Mouse (Mus musculus): ENCODE results near the gene Bcl2l13. TPM values are rescaled to one million over a fixed set of nuclear protein-coding genes. Genes with fewer than 3 reads are reported as not detected.
A peak's percentile ranks its signal among the peaks of the same experiment; 100 is the strongest.
"Not testable (repeated sequence)": the region's sequence is repeated elsewhere in the genome, so short reads cannot be mapped to it uniquely, and the experiment has no call there.

Bcl2l13 gene
- polyA plus RNA-seq, 1 experiment from 2014 or later, result 49.4 TPM

DNA sequence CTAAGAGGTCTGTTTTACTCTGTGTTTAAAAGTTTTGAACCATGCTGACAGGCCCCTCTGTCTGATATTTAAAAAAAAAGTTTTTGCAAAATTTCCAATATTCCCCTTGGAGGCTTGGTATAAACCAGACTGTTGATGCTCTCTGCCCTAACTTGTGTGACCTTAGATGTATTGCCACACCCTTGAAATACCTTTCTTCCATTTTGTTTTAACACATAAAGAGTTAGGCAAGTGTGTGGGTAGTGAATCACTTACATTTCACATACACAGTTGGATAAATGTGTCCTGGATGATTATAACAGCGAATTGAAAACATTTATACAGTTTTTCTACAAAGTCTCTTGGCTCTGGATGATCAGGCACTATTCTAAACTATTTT is 1.1 kb downstream of the Bcl2l13 start:
- H3K9ac ChIP-seq (ENCODE audit: low read length), result peak overlapping the region; percentile 70; the same call in 1 of the 2 replicates
- no peak overlapping the region for H3K27ac ChIP-seq (ENCODE audit: low read depth, low read length)
- ATAC-seq (ENCODE audit: insufficient read depth, low FRiP score, low TSS enrichment) (no peak), DNase-seq (ENCODE audit: low spot score) (no peak)
- peaks cover 3% of the 10 kb centered on the region for H3K4me1 ChIP-seq (ENCODE audit: control insufficient read depth, insufficient read depth, low read length)
- H3K9me3 ChIP-seq (ENCODE audit: control insufficient read depth, low read length), result no peaks in the 10 kb centered on the region
- no peaks in the 10 kb centered on the region for H3K27me3 ChIP-seq (ENCODE audit: control insufficient read depth, insufficient read depth, low read length)
- 68% methylated on average over 1 of the region's 1 CpGs for WGBS
- H3K36me3 ChIP-seq (ENCODE audit: control insufficient read depth, insufficient read depth, low read length), result no peaks in the 10 kb centered on the region
- peak overlapping the region; percentile 83 for H3K4me3 ChIP-seq (ENCODE audit: low read depth, low read length)
- H3K4me2 ChIP-seq (ENCODE audit: low read depth), result peak overlapping the region; percentile 60

DNA sequence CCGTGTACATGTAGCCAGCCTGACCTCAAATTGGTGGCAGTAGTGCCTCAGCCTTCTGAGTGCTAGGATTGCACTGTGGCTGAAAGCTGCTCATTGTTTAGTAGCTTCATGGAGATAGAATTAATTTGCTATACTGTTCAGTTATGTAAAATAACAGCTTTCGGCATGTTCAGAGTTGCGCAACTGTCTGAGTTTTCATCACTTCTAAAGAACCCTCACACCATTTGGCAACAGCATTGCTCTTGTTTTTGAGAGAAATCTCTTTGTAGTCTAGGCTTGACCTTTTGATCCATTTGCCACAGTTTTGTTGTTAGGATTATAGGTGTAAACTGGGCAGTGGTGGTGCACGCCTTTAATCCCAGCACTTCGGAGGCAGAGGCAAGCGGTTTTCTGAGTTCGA is 4.2 kb downstream of the Bcl2l13 start:
- DNase-seq (ENCODE audit: low spot score) (no peak), ATAC-seq (ENCODE audit: insufficient read depth, low FRiP score, low TSS enrichment) (no peak)
- Histone ChIP-seq H3K4me2 (ENCODE audit: low read depth) (no peak overlapping the region), H3K9me3 (ENCODE audit: control insufficient read depth, low read length) (no peaks in the 10 kb centered on the region), H3K27me3 (ENCODE audit: control insufficient read depth, insufficient read depth, low read length) (no peaks in the 10 kb centered on the region), H3K27ac (ENCODE audit: low read depth, low read length) (no peak overlapping the region), H3K4me1 (ENCODE audit: control insufficient read depth, insufficient read depth, low read length) (peaks cover 3% of the 10 kb centered on the region), H3K4me3 (ENCODE audit: low read depth, low read length) (no peak overlapping the region), H3K36me3 (ENCODE audit: control insufficient read depth, insufficient read depth, low read length) (no peaks in the 10 kb centered on the region), H3K9ac (ENCODE audit: low read length) (no peak overlapping the region)
- WGBS, result 95% methylated on average over 7 of the region's 7 CpGs

DNA sequence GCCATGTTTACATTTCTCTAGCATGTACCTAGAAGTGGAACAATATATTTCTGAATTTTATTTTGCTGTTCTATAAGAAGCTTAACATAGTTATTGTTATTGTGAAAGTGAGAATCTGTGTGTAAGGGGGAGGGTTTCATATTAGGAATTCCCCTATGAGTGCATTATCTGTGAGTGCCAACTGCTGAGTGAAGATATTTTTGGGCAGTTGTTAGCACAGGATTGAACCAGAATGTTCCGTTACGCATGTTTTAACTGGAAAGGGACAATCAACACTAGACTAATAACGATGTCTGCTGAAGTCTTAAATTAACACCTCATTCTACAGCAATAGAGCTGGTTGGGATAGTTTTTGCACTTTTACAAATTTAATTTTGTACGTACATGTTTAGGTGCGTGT is 5.7 kb downstream of the Bcl2l13 start:
- H3K27ac ChIP-seq (ENCODE audit: low read depth, low read length), result no peak overlapping the region
- no peak overlapping the region for H3K4me3 ChIP-seq (ENCODE audit: low read depth, low read length)
- no peaks in the 10 kb centered on the region for H3K36me3 ChIP-seq (ENCODE audit: control insufficient read depth, insufficient read depth, low read length)
- H3K4me1 ChIP-seq (ENCODE audit: control insufficient read depth, insufficient read depth, low read length), result peaks cover 3% of the 10 kb centered on the region
- WGBS, result 95% methylated on average over 5 of the region's 5 CpGs
- DNase-seq (ENCODE audit: low spot score), result no peak
- H3K9ac ChIP-seq (ENCODE audit: low read length), result no peak overlapping the region
- ATAC-seq (ENCODE audit: insufficient read depth, low FRiP score, low TSS enrichment), result no peak
- H3K9me3 ChIP-seq (ENCODE audit: control insufficient read depth, low read length), result no peaks in the 10 kb centered on the region
- H3K4me2 ChIP-seq (ENCODE audit: low read depth), result no peak overlapping the region
- no peaks in the 10 kb centered on the region for H3K27me3 ChIP-seq (ENCODE audit: control insufficient read depth, insufficient read depth, low read length)

DNA sequence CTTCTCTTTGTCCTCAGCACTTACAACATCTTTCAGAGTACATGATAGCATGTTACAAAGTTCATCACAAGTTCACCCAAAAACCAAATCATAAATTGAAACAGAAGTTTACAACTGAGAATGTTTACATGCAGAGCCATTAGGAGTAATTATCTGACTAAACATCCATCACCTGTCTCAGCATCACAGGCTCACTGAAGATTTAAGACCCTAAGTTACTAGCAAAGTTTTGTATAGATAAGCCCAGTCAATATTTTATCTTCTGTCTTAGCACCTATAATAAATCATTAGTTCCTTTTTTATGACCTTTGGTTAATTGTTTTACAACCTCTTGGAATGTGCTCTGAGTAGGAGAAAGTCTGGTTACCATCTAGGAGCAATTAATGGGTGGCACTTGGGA is 14.7 kb downstream of the Bcl2l13 start:
- not testable (repeated sequence) for DNase-seq (ENCODE audit: low spot score); H3K4me2 ChIP-seq (ENCODE audit: low read depth); H3K4me1 ChIP-seq (ENCODE audit: control insufficient read depth, insufficient read depth, low read length); H3K27ac ChIP-seq (ENCODE audit: low read depth, low read length); H3K9ac ChIP-seq (ENCODE audit: low read length); H3K4me3 ChIP-seq (ENCODE audit: low read depth, low read length); H3K36me3 ChIP-seq (ENCODE audit: control insufficient read depth, insufficient read depth, low read length); H3K27me3 ChIP-seq (ENCODE audit: control insufficient read depth, insufficient read depth, low read length); ATAC-seq (ENCODE audit: insufficient read depth, low FRiP score, low TSS enrichment); H3K9me3 ChIP-seq (ENCODE audit: control insufficient read depth, low read length)

GRCm38 (mm10) chr6:120854413-120854812 is 18.4 kb downstream of the Bcl2l13 start:
- WGBS, result 90% methylated on average over 10 of the region's 10 CpGs

GRCm38 (mm10) chr6:120858217-120858711 is 22.3 kb downstream of the Bcl2l13 start:
- H3K36me3 ChIP-seq (ENCODE audit: control insufficient read depth, insufficient read depth, low read length), result peaks cover 3% of the 10 kb centered on the region
- no peak overlapping the region for H3K27ac ChIP-seq (ENCODE audit: low read depth, low read length)
- ATAC-seq (ENCODE audit: insufficient read depth, low FRiP score, low TSS enrichment), result no peak
- no peaks in the 10 kb centered on the region for H3K27me3 ChIP-seq (ENCODE audit: control insufficient read depth, insufficient read depth, low read length)
- no peak for DNase-seq (ENCODE audit: low spot score)
- H3K9ac ChIP-seq (ENCODE audit: low read length), result 0 out of 2 replicates have a peak overlapping the region, but pooled peaks have one; percentile 14
- no peak overlapping the region for H3K4me3 ChIP-seq (ENCODE audit: low read depth, low read length)
- H3K4me2 ChIP-seq (ENCODE audit: low read depth), result no peak overlapping the region
- WGBS, result 54% methylated on average over 8 of the region's 8 CpGs
- H3K9me3 ChIP-seq (ENCODE audit: control insufficient read depth, low read length), result no peaks in the 10 kb centered on the region
- H3K4me1 ChIP-seq (ENCODE audit: control insufficient read depth, insufficient read depth, low read length), result peaks cover 8% of the 10 kb centered on the region; the same call in 1 of the 2 replicates

More at GRCm38 (mm10) chr6:120854413-120854812, 18.4 kb downstream of the Bcl2l13 start:
- DNase-seq (ENCODE audit: low spot score), result no peak
- Histone ChIP-seq H3K27ac (ENCODE audit: low read depth, low read length) (no peak overlapping the region), H3K4me3 (ENCODE audit: low read depth, low read length) (no peak overlapping the region), H3K27me3 (ENCODE audit: control insufficient read depth, insufficient read depth, low read length) (no peaks in the 10 kb centered on the region), H3K9me3 (ENCODE audit: control insufficient read depth, low read length) (no peaks in the 10 kb centered on the region), H3K9ac (ENCODE audit: low read length) (no peak overlapping the region), H3K4me2 (ENCODE audit: low read depth) (no peak overlapping the region), H3K4me1 (ENCODE audit: control insufficient read depth, insufficient read depth, low read length) (peaks cover 8% of the 10 kb centered on the region; the same call in 1 of the 2 replicates), H3K36me3 (ENCODE audit: control insufficient read depth, insufficient read depth, low read length) (no peaks in the 10 kb centered on the region; the same call in 1 of the 2 replicates)
- ATAC-seq (ENCODE audit: insufficient read depth, low FRiP score, low TSS enrichment), result no peak

GRCm38 (mm10) chr6:120860079-120860478 is 24.1 kb downstream of the Bcl2l13 start:
- Histone ChIP-seq H3K9ac (ENCODE audit: low read length) (no peak overlapping the region), H3K27ac (ENCODE audit: low read depth, low read length) (no peak overlapping the region), H3K4me1 (ENCODE audit: control insufficient read depth, insufficient read depth, low read length) (peaks cover 8% of the 10 kb centered on the region; the same call in 1 of the 2 replicates), H3K4me3 (ENCODE audit: low read depth, low read length) (no peak overlapping the region), H3K9me3 (ENCODE audit: control insufficient read depth, low read length) (no peaks in the 10 kb centered on the region), H3K4me2 (ENCODE audit: low read depth) (no peak overlapping the region), H3K27me3 (ENCODE audit: control insufficient read depth, insufficient read depth, low read length) (no peaks in the 10 kb centered on the region), H3K36me3 (ENCODE audit: control insufficient read depth, insufficient read depth, low read length) (peaks cover 3% of the 10 kb centered on the region)
- WGBS, result 96% methylated on average over 3 of the region's 3 CpGs
- ATAC-seq (ENCODE audit: insufficient read depth, low FRiP score, low TSS enrichment), result no peak
- DNase-seq (ENCODE audit: low spot score), result no peak

DNA sequence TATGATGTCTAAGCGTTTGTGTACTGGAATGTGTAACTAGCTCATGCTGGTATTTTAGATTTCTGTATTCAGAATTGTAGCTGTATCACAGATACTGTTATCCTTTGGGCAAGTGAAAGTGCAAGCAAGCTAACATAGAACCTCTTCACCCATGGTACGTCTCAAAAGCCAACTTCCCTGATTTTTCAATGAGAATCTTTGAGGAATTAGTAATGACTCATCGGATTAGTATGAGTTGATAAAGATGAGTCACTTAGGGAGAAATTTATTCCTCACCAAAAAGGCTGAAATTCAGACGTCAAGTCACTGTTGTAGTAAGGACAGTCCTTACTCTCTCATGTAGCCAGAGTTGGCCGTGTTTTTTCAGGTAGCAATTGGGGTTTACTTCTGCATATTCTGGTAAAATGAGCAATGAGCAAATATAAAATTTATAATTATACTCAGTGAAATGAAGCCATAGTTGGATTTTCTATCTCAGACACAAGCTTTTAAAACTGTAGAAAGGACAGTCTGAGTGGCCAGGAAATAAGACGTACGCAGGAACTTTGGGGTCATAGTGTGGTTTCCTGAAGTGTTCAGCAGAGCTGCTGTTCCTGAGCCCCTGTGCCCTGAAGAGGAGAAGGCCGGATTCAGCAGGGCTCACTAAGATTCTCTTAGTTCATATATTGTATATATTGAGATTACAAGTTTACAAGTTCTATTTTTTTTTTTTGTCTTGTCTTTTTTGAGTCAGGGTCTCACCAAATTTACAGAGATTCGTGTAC is 30.2 kb downstream of the Bcl2l13 start:
- Histone ChIP-seq H3K27ac (ENCODE audit: low read depth, low read length) (no peak overlapping the region), H3K36me3 (ENCODE audit: control insufficient read depth, insufficient read depth, low read length) (no peaks in the 10 kb centered on the region; the same call in 1 of the 2 replicates), H3K9me3 (ENCODE audit: control insufficient read depth, low read length) (no peaks in the 10 kb centered on the region), H3K4me1 (ENCODE audit: control insufficient read depth, insufficient read depth, low read length) (no peaks in the 10 kb centered on the region), H3K9ac (ENCODE audit: low read length) (no peak overlapping the region), H3K4me3 (ENCODE audit: low read depth, low read length) (no peak overlapping the region), H3K4me2 (ENCODE audit: low read depth) (no peak overlapping the region), H3K27me3 (ENCODE audit: control insufficient read depth, insufficient read depth, low read length) (no peaks in the 10 kb centered on the region)
- no peak for ATAC-seq (ENCODE audit: insufficient read depth, low FRiP score, low TSS enrichment)
- no peak for DNase-seq (ENCODE audit: low spot score)
- 91% methylated on average over 9 of the region's 9 CpGs for WGBS

DNA sequence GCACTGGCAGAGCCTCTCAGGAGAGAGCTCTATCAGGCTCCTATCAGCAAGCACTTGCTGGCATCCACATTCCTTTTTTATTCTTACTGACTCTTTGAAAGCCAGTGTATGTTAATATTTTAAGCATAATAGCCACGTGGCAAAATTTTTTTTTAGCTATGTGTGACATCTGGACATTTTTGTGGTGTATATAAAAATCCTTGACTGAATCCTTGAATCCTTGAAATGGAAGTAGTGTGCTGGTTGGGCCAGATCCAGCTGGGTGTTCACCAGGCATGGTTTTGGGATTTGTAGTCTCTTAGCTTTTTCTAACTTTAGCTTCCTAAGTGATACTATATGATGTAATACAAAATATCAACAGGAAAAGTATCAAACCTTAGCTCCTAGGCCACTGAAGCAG is 32.8 kb downstream of the Bcl2l13 start:
- no peak overlapping the region for H3K4me3 ChIP-seq (ENCODE audit: low read depth, low read length)
- H3K4me1 ChIP-seq (ENCODE audit: control insufficient read depth, insufficient read depth, low read length), result no peaks in the 10 kb centered on the region
- H3K9ac ChIP-seq (ENCODE audit: low read length), result no peak overlapping the region
- H3K27ac ChIP-seq (ENCODE audit: low read depth, low read length), result no peak overlapping the region
- no peak for ATAC-seq (ENCODE audit: insufficient read depth, low FRiP score, low TSS enrichment)
- 79% methylated on average over 1 of the region's 1 CpGs for WGBS
- no peaks in the 10 kb centered on the region for H3K27me3 ChIP-seq (ENCODE audit: control insufficient read depth, insufficient read depth, low read length)
- no peaks in the 10 kb centered on the region for H3K9me3 ChIP-seq (ENCODE audit: control insufficient read depth, low read length)
- no peak for DNase-seq (ENCODE audit: low spot score)
- no peak overlapping the region for H3K4me2 ChIP-seq (ENCODE audit: low read depth)
- no peaks in the 10 kb centered on the region; the same call in 1 of the 2 replicates for H3K36me3 ChIP-seq (ENCODE audit: control insufficient read depth, insufficient read depth, low read length)
